Mouse (Mus musculus) MEL (cell line): ENCODE data around the gene Mei1. TPM values are rescaled to one million over a fixed set of nuclear protein-coding genes. Genes with fewer than 3 reads are reported as not detected.
A peak's percentile ranks its signal among the peaks of the same experiment; 100 is the strongest.

ENCODE experiments used
- DNase-seq: peaks from one replicate; pipeline ENCODE4 v3.0.0; 2011; ENCODE audit warnings: low read depth, low spot score
- H3K27ac ChIP-seq: 2 replicates; pipeline ENCODE4 v1.5.1; 2012; ENCODE audit warnings: low read depth, mild to moderate bottlenecking, control low read depth, low read length, moderate library complexity; ENCODE audit not compliant: control insufficient read depth
- H3K27me3 ChIP-seq, 2 experiments: fragments of 150-350 bp in 1 of 2; sonication (generic) in 1 of 2; 2 replicates each; pipeline ENCODE4 v1.6.1; 2012; ENCODE audit warnings: low read length in 2 of 2, mild to moderate bottlenecking in 2 of 2, improper control_type of control experiment in 1 of 2, moderate library complexity in 1 of 2; ENCODE audit not compliant: insufficient read depth in 2 of 2, control insufficient read depth in 1 of 2
- H3K36me3 ChIP-seq, 2 experiments: 2 replicates each; pipeline ENCODE4 v1.6.1; 2012 to 2014; ENCODE audit warnings: low read length in 2 of 2, improper control_type of control experiment in 1 of 2, inconsistent platforms in 1 of 2, mild to moderate bottlenecking in 1 of 2; ENCODE audit not compliant: insufficient read depth in 2 of 2, control insufficient read depth in 1 of 2
- H3K4me1 ChIP-seq, 2 experiments: fragments of 150-350 bp in 1 of 2; sonication (generic) in 1 of 2; 2 replicates each; pipeline ENCODE4 v1.6.1; 2012; ENCODE audit warnings: low read length in 2 of 2, improper control_type of control experiment in 1 of 2, mild to moderate bottlenecking in 1 of 2; ENCODE audit not compliant: insufficient read depth in 2 of 2, control insufficient read depth in 1 of 2
- H3K4me3 ChIP-seq, 2 experiments: fragments of 150-350 bp in 1 of 2; sonication (generic) in 1 of 2; 2 replicates each; pipeline ENCODE4 v1.5.1; 2012; ENCODE audit warnings: low read depth in 2 of 2, low read length in 2 of 2, mild to moderate bottlenecking in 2 of 2, moderate library complexity in 2 of 2, control low read depth in 1 of 2, improper control_type of control experiment in 1 of 2; ENCODE audit not compliant: control insufficient read depth in 1 of 2, insufficient read depth in 1 of 2
- H3K79me2 ChIP-seq: 2 replicates; pipeline ENCODE4 v1.6.1; 2012; ENCODE audit warnings: mild to moderate bottlenecking, low read length, moderate library complexity; ENCODE audit not compliant: control insufficient read depth, poor library complexity, insufficient read depth
- H3K9ac ChIP-seq: 2 replicates; pipeline ENCODE4 v1.6.1; 2012; ENCODE audit warnings: low read depth, mild to moderate bottlenecking, control low read depth, low read length, moderate library complexity; ENCODE audit not compliant: control insufficient read depth, poor library complexity, severe bottlenecking
- H3K9me3 ChIP-seq: fragments of 150-350 bp; sonication (generic); replicated peaks from 2 replicates; pipeline ENCODE4 v1.6.1; 2012; ENCODE audit warnings: mild to moderate bottlenecking, low read length, improper control_type of control experiment, moderate library complexity; ENCODE audit not compliant: insufficient read depth
- BHLHE40 ChIP-seq: IDR thresholded peaks from 2 replicates; pipeline ENCODE4 v1.6.1; 2012; ENCODE audit warnings: low read depth, mild to moderate bottlenecking, inconsistent platforms, low read length, improper control_type of control experiment, borderline replicate concordance
- CHD2 ChIP-seq: IDR thresholded peaks from 2 replicates; pipeline ENCODE4 v1.6.1; 2011; ENCODE audit warnings: low read length, improper control_type of control experiment
- CTCF ChIP-seq, 3 experiments: IDR thresholded peaks in 2 of 3; conservative IDR thresholded peaks in 1 of 3; 2 replicates each; pipeline ENCODE4 v1.5.1; 2011 to 2012; ENCODE audit warnings: low read length in 3 of 3, low read depth in 2 of 3, mild to moderate bottlenecking in 2 of 3, improper control_type of control experiment in 1 of 3, inconsistent platforms in 1 of 3, mixed read lengths in 1 of 3, moderate library complexity in 1 of 3; ENCODE audit not compliant: control insufficient read depth in 1 of 3, insufficient read depth in 1 of 3, poor library complexity in 1 of 3, severe bottlenecking in 1 of 3
- E2F4 ChIP-seq: IDR thresholded peaks from 2 replicates; pipeline ENCODE4 v1.6.1; 2011; ENCODE audit warnings: low read depth, low read length, improper control_type of control experiment, borderline replicate concordance
- ETS1 ChIP-seq: IDR thresholded peaks from 2 replicates; pipeline ENCODE4 v1.6.1; 2012; ENCODE audit warnings: low read depth, mild to moderate bottlenecking, inconsistent platforms, low read length, improper control_type of control experiment, moderate library complexity
- GABPA ChIP-seq: IDR thresholded peaks from 2 replicates; pipeline ENCODE4 v1.6.1; 2012; ENCODE audit warnings: low read depth, mild to moderate bottlenecking, inconsistent platforms, low read length, improper control_type of control experiment, moderate library complexity
- JUND ChIP-seq: IDR thresholded peaks from 2 replicates; pipeline ENCODE4 v1.6.1; 2011; ENCODE audit warnings: low read depth, mild to moderate bottlenecking, improper control_type of control experiment, low read length
- KAT2A ChIP-seq: conservative IDR thresholded peaks from 2 replicates; pipeline ENCODE4 v1.6.1; 2012; ENCODE audit warnings: low read depth, low read length, improper control_type of control experiment, inconsistent platforms
- MAFK ChIP-seq: IDR thresholded peaks from 2 replicates; pipeline ENCODE4 v1.6.1; 2011; ENCODE audit warnings: low read depth, mild to moderate bottlenecking, low read length, improper control_type of control experiment, borderline replicate concordance
- MAX ChIP-seq: IDR thresholded peaks from 2 replicates; pipeline ENCODE4 v1.6.1; 2011; ENCODE audit warnings: low read length, improper control_type of control experiment
- MEF2A ChIP-seq: IDR thresholded peaks from 2 replicates; pipeline ENCODE4 v1.6.1; 2014; ENCODE audit warnings: low read depth, mild to moderate bottlenecking, inconsistent platforms, low read length, improper control_type of control experiment; ENCODE audit not compliant: poor library complexity, insufficient replicate concordance, severe bottlenecking; ENCODE audit errors: extremely low read depth
- MYC ChIP-seq: IDR thresholded peaks from 2 replicates; pipeline ENCODE4 v1.6.1; 2011; ENCODE audit warnings: low read depth, mild to moderate bottlenecking, low read length, improper control_type of control experiment, moderate library complexity
- NELFE ChIP-seq: IDR thresholded peaks from 2 replicates; pipeline ENCODE4 v1.6.1; 2011; ENCODE audit warnings: low read depth, low read length, improper control_type of control experiment
- NRF1 ChIP-seq: IDR thresholded peaks from 2 replicates; pipeline ENCODE4 v1.6.1; 2014; ENCODE audit warnings: low read depth, mild to moderate bottlenecking, inconsistent platforms, low read length, improper control_type of control experiment, moderate library complexity; ENCODE audit not compliant: poor library complexity, insufficient read depth, severe bottlenecking
- POLR2A ChIP-seq, 2 experiments: IDR thresholded peaks; 2 replicates each; pipeline ENCODE4 v1.6.1; 2011 to 2012; ENCODE audit warnings: low read length in 2 of 2, mild to moderate bottlenecking in 2 of 2, control low read depth in 1 of 2, improper control_type of control experiment in 1 of 2, low read depth in 1 of 2, moderate library complexity in 1 of 2; ENCODE audit not compliant: control insufficient read depth in 1 of 2, insufficient read depth in 1 of 2, poor library complexity in 1 of 2
- POLR2AphosphoS5 ChIP-seq: IDR thresholded peaks from 2 replicates; pipeline ENCODE4 v1.6.1; 2012; ENCODE audit warnings: low read depth, borderline replicate concordance, mild to moderate bottlenecking, inconsistent platforms, low read length, moderate library complexity, mixed read lengths
- RAD21 ChIP-seq: IDR thresholded peaks from 2 replicates; pipeline ENCODE4 v1.6.1; 2011; ENCODE audit warnings: mild to moderate bottlenecking, low read depth, low read length, improper control_type of control experiment
- SMC3 ChIP-seq: IDR thresholded peaks from 2 replicates; pipeline ENCODE4 v1.6.1; 2011; ENCODE audit warnings: low read depth, low read length, improper control_type of control experiment
- TAL1 ChIP-seq: IDR thresholded peaks from 2 replicates; pipeline ENCODE4 v1.6.1; 2012; ENCODE audit warnings: mild to moderate bottlenecking, inconsistent platforms, low read length, moderate library complexity, mixed read lengths
- TBP ChIP-seq: IDR thresholded peaks from 2 replicates; pipeline ENCODE4 v1.8.0; 2011; ENCODE audit warnings: low read depth, low read length, improper control_type of control experiment
- TCF12 ChIP-seq: IDR thresholded peaks from 2 replicates; pipeline ENCODE4 v1.6.1; 2014; ENCODE audit warnings: low read depth, mild to moderate bottlenecking, inconsistent platforms, low read length, improper control_type of control experiment, moderate library complexity
- USF2 ChIP-seq, 2 experiments: IDR thresholded peaks; 2 replicates each; pipeline ENCODE4 v1.6.1; 2011 to 2012; ENCODE audit warnings: improper control_type of control experiment in 2 of 2, low read length in 2 of 2, borderline replicate concordance in 1 of 2, inconsistent platforms in 1 of 2, low read depth in 1 of 2, mild to moderate bottlenecking in 1 of 2; ENCODE audit not compliant: insufficient read depth in 1 of 2
- ZC3H11A ChIP-seq: IDR thresholded peaks from 2 replicates; pipeline ENCODE4 v1.6.1; 2012; ENCODE audit warnings: low read depth, mild to moderate bottlenecking, inconsistent platforms, low read length, improper control_type of control experiment
- ZKSCAN1 ChIP-seq: IDR thresholded peaks from 2 replicates; pipeline ENCODE4 v1.6.1; 2012; ENCODE audit warnings: low read depth, mild to moderate bottlenecking, inconsistent platforms, low read length, improper control_type of control experiment, moderate library complexity
- polyA plus RNA-seq, 2 experiments: library from polyadenylated mRNA; stranded (reverse) in 1 of 2; unstranded in 1 of 2; fragments of >175 nt in 1 of 2; fragments of >200 nt in 1 of 2; gene quantifications; 2 replicates each; pipeline versions ENCODE4 v1.2.1 to v1.2.4; 2012; ENCODE audit warnings: low replicate concordance in 2 of 2, low read depth in 1 of 2; ENCODE audit not compliant: insufficient read length in 2 of 2, insufficient read depth in 1 of 2, missing spikeins in 1 of 2
- total RNA-seq: library from RNA; depleted of rRNA; stranded (reverse); fragments of 300-350 nt; gene quantifications from 2 replicates; pipeline ENCODE4 v1.2.3, GENCODE M21; 2012

Gene Mei1
- total and polyA plus RNA-seq, 3 experiments: not detected

DNA sequence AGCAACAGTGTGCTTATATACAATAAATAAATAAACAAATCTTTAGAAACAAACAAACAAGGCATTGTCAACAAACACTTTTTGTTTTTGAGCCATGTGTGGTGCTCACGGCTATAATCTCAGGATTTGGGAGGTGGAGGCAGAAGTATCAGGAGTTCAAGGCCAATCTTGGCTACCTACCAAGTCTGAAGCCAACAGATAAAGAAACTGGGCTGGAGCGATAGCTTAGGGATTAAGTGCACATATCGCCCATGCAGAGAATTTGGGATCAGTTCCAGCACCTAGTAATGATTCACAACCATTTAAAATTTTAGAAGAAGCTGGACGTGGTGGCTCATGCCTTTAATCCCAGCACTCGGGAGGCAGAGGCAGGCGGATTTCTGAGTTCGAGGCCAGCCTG is 3.7 kb downstream of the Mei1 start (continued):
- TF ChIP-seq E2F4: no peak
- TF ChIP-seq MAFK: no peak
- TF ChIP-seq MEF2A: no peak
- TF ChIP-seq POLR2A (IDR thresholded peaks at IDR 0.05; ENCODE audit: control insufficient read depth in 1 of 2, insufficient read depth in 1 of 2, low read depth in 1 of 2, low read length in 2 of 2, poor library complexity in 1 of 2): no peak
- TF ChIP-seq USF2 (IDR thresholded peaks at IDR 0.05; ENCODE audit: borderline replicate concordance in 1 of 2, insufficient read depth in 1 of 2, low read depth in 1 of 2, low read length in 2 of 2): no peak
- TF ChIP-seq TCF12: peak; percentile 85
- no peak for TF ChIP-seq RAD21
- TF ChIP-seq ZKSCAN1: no peak
- TF ChIP-seq KAT2A: no peak
- no peak for TF ChIP-seq GABPA
- TF ChIP-seq NELFE: no peak
- no peak for TF ChIP-seq SMC3
- peak; percentile 33; the same call in 1 of the 2 replicates for TF ChIP-seq TAL1

DNA sequence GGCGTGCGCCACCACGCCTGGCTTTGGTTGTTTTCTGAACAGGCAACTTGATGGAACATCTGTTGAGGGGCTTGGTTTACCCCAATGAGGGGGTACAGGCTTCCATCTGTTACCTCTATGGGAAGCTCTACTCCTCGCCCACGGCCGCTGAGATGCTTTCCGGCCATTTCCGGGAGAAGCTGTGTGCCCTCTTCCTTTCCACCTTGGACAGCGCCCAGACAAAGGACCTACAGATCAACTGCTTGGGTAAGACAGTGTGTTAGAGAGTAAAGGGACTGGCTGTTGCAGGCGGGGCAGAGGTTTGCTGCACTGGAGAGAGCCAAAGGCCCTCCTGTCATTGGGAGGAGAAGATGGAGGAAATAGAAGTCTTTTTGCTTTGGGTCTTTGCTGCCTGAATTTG is 10.1 kb downstream of the Mei1 start:
- Histone ChIP-seq H3K4me3 (no peak overlapping the region), H3K9ac (no peak overlapping the region), H3K27me3 (peaks cover 14 to 16% of the 10 kb centered on the region in 2 experiments; a peak in 3 of 4 replicates), H3K4me1 (no peaks in the 10 kb centered on the region), H3K79me2 (no peaks in the 10 kb centered on the region), H3K36me3 (no peaks in the 10 kb centered on the region), H3K9me3 (no peaks in the 10 kb centered on the region)
- peak; percentile 27 for DNase-seq
- TF ChIP-seq JUND (no peak), TAL1 (no peak), CTCF (IDR thresholded peaks at IDR 0.05 in 2 of 3, conservative IDR thresholded peaks at IDR 0.05 in 1 of 3; ENCODE audit: control insufficient read depth in 1 of 3, insufficient read depth in 1 of 3, low read depth in 2 of 3, low read length in 3 of 3, poor library complexity in 1 of 3, severe bottlenecking in 1 of 3) (no peak), CHD2 (no peak), MYC (no peak), POLR2AphosphoS5 (no peak), ZC3H11A (no peak), BHLHE40 (no peak), MAX (no peak), SMC3 (no peak), USF2 (IDR thresholded peaks at IDR 0.05; ENCODE audit: borderline replicate concordance in 1 of 2, insufficient read depth in 1 of 2, low read depth in 1 of 2, low read length in 2 of 2) (no peak), ETS1 (no peak), NRF1 (no peak), TBP (no peak)
- TF ChIP-seq, all 39 proteins: peak for 0
- H3K27ac ChIP-seq: no peak overlapping the region
